17 mouse cellular contexts compared by ENCODE assay signal in genomic region chr4:149883990-149884389, GRCm38 (mm10).
DNase-seq lines count a peak whose midpoint lies in the region; ATAC-seq lines count a peak whose summit lies in the region.
"Had no signal": no experiment of that assay in that cellular context is flagged by ENCODE, and none has a peak within 500 bp of the region (broad histone marks: within the 10 kb centered on the region; RNA-seq: fewer than 3 reads in every experiment).

No protein-coding gene starts in this region.

- H3K36me3 ChIP-seq in hindbrain, embryonic 10.5 days: no peaks in the 10 kb centered on the region
- H3K36me3 ChIP-seq in hindbrain, embryonic 13.5 days: no peaks in the 10 kb centered on the region
- no peaks in the 10 kb centered on the region for H3K36me3 ChIP-seq in forebrain, embryonic 14.5 days (ENCODE audit: control insufficient read depth, insufficient read depth, low read length)
- H3K36me3 ChIP-seq: forebrain, embryonic 15.5 days; limb, embryonic 15.5 days; midbrain, embryonic 12.5 days had no signal

- no peak overlapping the region for H3K4me2 ChIP-seq in hindbrain, embryonic 13.5 days
- no peak overlapping the region for H3K4me2 ChIP-seq in forebrain, embryonic 14.5 days (ENCODE audit: low read length)
- H3K4me2 ChIP-seq: forebrain, embryonic 15.5 days; limb, embryonic 15.5 days; midbrain, embryonic 12.5 days had no signal

- H3K4me1 ChIP-seq in hindbrain, embryonic 10.5 days (replicated peaks): peaks cover 56% of the 10 kb centered on the region
- peaks cover 14% of the 10 kb centered on the region for H3K4me1 ChIP-seq in hindbrain, embryonic 13.5 days (replicated peaks)
- no peaks in the 10 kb centered on the region for H3K4me1 ChIP-seq in forebrain, embryonic 14.5 days (ENCODE audit: control insufficient read depth, insufficient read depth, low read length)
- H3K4me1 ChIP-seq: forebrain, embryonic 15.5 days had no signal

- no peak overlapping the region for H3K4me3 ChIP-seq in hindbrain, embryonic 10.5 days
- H3K4me3 ChIP-seq in hindbrain, embryonic 13.5 days: no peak overlapping the region
- H3K4me3 ChIP-seq in forebrain, embryonic 14.5 days (ENCODE audit: low read depth, low read length): no peak overlapping the region
- H3K4me3 ChIP-seq: forebrain, embryonic 15.5 days; limb, embryonic 15.5 days; midbrain, embryonic 12.5 days; myocyte had no signal

- no peak for DNase-seq in hindbrain, embryonic 10.5 days (ENCODE audit: low spot score)
- DNase-seq in right cerebral cortex, postnatal 36 days (ENCODE audit: low spot score in 2 of 2): peak; percentile 38 to 44
- DNase-seq in right cerebral cortex, postnatal 25 days: no peak
- peak; percentile 64 to 84 for DNase-seq in layer of hippocampus, adult 8-10 months (ENCODE audit: low spot score in 2 of 2)
- peak; percentile 78 for DNase-seq in telencephalon, adult 2 months (ENCODE audit: low read depth, low spot score)
- no peak for DNase-seq in forebrain, embryonic 14.5 days (ENCODE audit: low spot score)
- DNase-seq: adrenal gland, adult 8-10 months; gastrocnemius, postnatal 10 days; liver, postnatal 0 days; lung, postnatal 36 days; thymus, postnatal 14 days had no signal

- WGBS in hindbrain, embryonic 10.5 days: 90% methylated on average over 10 of the region's 10 CpGs
- WGBS in hindbrain, embryonic 13.5 days: 83% methylated on average over 10 of the region's 10 CpGs
- WGBS in forebrain, embryonic 14.5 days: 78% methylated on average over 10 of the region's 10 CpGs

- no peaks in the 10 kb centered on the region for H3K9me3 ChIP-seq in hindbrain, embryonic 10.5 days
- H3K9me3 ChIP-seq in hindbrain, embryonic 13.5 days: no peaks in the 10 kb centered on the region
- H3K9me3 ChIP-seq in forebrain, embryonic 14.5 days (replicated peaks; ENCODE audit: control insufficient read depth, low read length): no peaks in the 10 kb centered on the region
- H3K9me3 ChIP-seq: forebrain, embryonic 15.5 days; limb, embryonic 15.5 days; midbrain, embryonic 12.5 days had no signal

- no peak overlapping the region for H3K9ac ChIP-seq in hindbrain, embryonic 13.5 days
- H3K9ac ChIP-seq in forebrain, embryonic 14.5 days (ENCODE audit: low read length): no peak overlapping the region
- H3K9ac ChIP-seq: forebrain, embryonic 15.5 days; limb, embryonic 15.5 days; liver, postnatal 0 days; midbrain, embryonic 12.5 days had no signal

- peaks cover 18% of the 10 kb centered on the region for H3K27me3 ChIP-seq in hindbrain, embryonic 10.5 days (ENCODE audit: insufficient read depth, poor library complexity, severe bottlenecking)
- no peaks in the 10 kb centered on the region for H3K27me3 ChIP-seq in hindbrain, embryonic 13.5 days
- no peaks in the 10 kb centered on the region for H3K27me3 ChIP-seq in forebrain, embryonic 14.5 days (replicated peaks; ENCODE audit: control insufficient read depth, insufficient read depth, low read length)
- H3K27me3 ChIP-seq: forebrain, embryonic 15.5 days; limb, embryonic 15.5 days had no signal

- 0 out of 2 replicates have a peak overlapping the region, but pooled peaks have one; percentile 3 for H3K27ac ChIP-seq in hindbrain, embryonic 10.5 days
- H3K27ac ChIP-seq in hindbrain, embryonic 13.5 days: no peak overlapping the region
- no peak overlapping the region for H3K27ac ChIP-seq in forebrain, embryonic 14.5 days (ENCODE audit: low read depth, low read length)
- H3K27ac ChIP-seq: forebrain, embryonic 15.5 days; limb, embryonic 15.5 days; midbrain, embryonic 12.5 days had no signal

- no peak for ATAC-seq in hindbrain, embryonic 13.5 days (ENCODE audit: low FRiP score)
- no peak for ATAC-seq in forebrain, embryonic 14.5 days
- ATAC-seq: CD4-positive, CD25-positive, alpha-beta regulatory T cell, adult 4 months; forebrain, embryonic 15.5 days; liver, postnatal 0 days had no signal

Comparison
In these comparisons a context has a peak if more than half of its experiments do, and no peak if none do; other contexts are left out.
1. DNase-seq: peak in right cerebral cortex, postnatal 36 days (2 of 2), layer of hippocampus, adult 8-10 months (2 of 2) and telencephalon, adult 2 months (single experiment); none in hindbrain, embryonic 10.5 days (single experiment), right cerebral cortex, postnatal 25 days (single experiment) and forebrain, embryonic 14.5 days (single experiment).